Mouse (Mus musculus) heart, adult 18-20 months (tissue): ENCODE results near the gene Psg25. TPM values are rescaled to one million over a fixed set of nuclear protein-coding genes. Genes with fewer than 3 reads are reported as not detected.
"Not testable (repeated sequence)": the region's sequence is repeated elsewhere in the genome, so short reads cannot be mapped to it uniquely, and the experiment has no call there.

Source experiments
- DNase-seq, 2 experiments: peaks; one replicate each; pipeline ENCODE4 v3.0.0; 2021 to 2022; ENCODE audit warnings: mixed read lengths in 1 of 2
- long read RNA-seq, 2 experiments: library from polyadenylated mRNA; stranded (forward); transcript quantifications; one replicate each; pipeline ENCODE4 v2.0.0; 2021
- total RNA-seq, 2 experiments: library from RNA; stranded (reverse); gene quantifications; 2 replicates each; pipeline ENCODE4 v1.2.3; 2021

Gene Psg25
- total RNA-seq = not detected
- long read RNA-seq, experiment 1 = 0 reads
- long read RNA-seq, experiment 2 = 0 reads

DNA sequence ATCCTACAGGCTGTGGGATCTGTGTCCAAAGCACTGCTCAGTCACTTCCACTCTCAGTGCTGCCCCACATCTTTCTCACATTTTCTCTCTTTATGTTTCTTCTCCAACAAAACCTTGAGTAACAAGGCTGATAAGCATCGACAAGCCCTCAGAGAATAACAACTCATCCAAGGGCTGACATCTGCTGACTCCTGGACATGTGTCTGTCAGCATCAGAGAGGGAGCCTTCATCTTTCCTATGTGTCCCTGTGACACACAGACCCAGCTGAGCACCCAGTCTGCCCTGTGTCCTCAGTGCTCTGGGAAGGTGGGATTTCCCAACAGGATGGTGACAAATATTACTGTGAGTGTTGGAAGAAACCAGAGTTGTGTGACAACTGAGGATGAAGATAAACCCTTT is at the start of gene Psg25:
Psg25 (minus strand) TSS at position 101 of the 400 bp plus-strand sequence.
- DNase-seq = no peak

DNA sequence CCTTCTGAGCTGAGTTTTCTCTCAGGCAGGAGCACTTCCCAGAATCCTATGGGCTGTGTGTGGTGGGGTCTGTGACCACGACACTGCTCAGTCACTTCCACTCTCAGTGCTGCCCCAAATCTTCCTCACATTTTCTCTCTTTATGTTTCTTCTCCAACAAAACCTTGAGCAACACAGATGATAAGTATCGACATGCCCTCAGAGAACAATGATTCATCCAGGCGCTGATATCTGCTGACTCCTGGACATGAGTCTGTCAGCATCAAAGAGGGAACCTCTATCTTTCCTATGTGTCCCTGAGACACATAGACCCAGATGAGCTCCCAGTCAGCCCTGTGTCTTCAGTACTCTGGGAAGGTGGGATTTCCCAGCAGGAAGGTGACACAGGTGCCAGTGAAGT is 35.1 kb upstream of the Psg25 start, which contains the start of gene Psg27:
Psg27 (minus strand) TSS at position 101 of the 400 bp plus-strand sequence.
- no peak for DNase-seq

DNA sequence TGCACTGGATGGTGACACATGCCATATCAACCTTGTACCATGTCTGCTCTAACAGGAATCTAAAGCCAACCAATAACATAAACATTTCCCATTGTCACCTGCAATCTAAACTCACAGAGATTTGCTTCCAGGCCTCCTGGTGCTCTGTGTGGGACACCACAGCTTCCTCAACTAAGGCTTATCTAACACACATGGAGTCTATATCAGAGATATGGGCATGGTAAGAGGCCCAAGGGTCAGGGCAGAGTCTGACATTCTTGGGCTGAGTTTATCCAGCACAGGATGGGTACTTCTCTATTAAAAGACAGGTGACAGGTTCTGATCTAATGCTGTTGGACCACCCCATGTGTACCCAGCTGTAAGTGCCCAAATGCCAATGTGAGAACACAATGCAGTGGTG is 27.8 kb upstream of the Psg25 start:
- DNase-seq = no peak

GRCm38 (mm10) chr7:18555751-18556150 is 23.7 kb upstream of the Psg25 start:
- not testable (repeated sequence) for DNase-seq

- DNase-seq = no peak
These were observed 1.4 kb upstream of the Psg25 start for GRCm38 (mm10) chr7:18533420-18533819.

DNA sequence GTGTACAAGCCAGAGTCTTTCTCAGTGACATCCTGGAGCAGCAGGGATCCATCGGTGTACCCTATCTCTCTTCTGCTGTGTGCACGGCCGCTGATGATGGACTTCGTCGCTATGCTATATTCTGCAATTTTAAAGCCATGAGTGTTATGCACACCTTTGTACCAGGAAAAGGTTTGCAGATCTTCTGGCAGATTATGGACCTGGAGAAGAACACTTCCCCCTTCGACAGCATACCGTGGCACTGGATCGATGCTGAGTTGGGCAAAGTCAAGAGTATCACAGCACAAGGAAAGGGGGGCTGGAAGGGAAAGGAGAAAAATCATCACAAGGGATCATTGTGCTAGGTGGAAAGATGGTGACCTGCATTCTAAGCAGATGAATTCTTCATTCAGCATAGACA is 7.4 kb downstream of the Psg25 start:
- DNase-seq = no peak

DNA sequence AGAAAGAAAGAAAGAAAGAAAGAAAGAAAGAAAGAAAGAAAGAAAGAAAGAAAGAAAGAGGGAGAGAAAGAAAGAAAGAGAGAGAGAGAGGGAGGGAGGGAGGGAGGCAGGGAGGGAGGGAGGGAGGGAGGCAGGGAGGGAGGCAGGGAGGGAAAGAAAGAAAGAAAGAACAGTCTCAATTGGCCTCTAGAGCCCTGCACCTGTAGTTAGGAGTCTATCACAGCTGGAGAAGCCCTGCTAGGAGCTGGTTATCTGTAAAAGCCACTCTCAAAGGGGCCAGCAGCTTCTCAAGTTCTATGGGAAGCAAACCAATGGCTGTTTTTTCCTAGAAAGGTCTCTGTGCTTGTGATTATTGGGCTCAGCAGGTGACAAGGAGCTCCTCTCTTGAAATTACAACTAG is 19.2 kb downstream of the Psg25 start:
- not testable (repeated sequence) for DNase-seq

DNA sequence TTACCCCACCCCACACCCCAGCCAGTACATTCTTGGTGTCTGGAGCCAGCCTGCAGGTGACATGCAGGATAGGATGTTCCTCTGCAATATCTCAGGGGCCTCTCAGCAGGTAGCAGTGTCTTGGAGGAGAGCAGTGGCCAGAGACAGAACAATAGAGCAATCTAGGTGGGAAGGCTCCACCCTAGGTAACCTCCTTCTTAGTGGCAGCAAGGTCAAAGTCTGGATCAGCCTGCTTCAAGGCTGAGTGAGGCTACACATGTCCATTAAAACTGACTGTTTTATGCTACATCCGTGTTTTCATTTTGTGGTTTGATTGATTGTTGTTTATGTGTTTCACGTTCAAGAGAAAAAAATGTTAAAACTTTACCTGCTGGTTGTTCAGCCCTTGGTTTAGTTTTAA is 19.7 kb downstream of the Psg25 start:
- not testable (repeated sequence) for DNase-seq

DNA sequence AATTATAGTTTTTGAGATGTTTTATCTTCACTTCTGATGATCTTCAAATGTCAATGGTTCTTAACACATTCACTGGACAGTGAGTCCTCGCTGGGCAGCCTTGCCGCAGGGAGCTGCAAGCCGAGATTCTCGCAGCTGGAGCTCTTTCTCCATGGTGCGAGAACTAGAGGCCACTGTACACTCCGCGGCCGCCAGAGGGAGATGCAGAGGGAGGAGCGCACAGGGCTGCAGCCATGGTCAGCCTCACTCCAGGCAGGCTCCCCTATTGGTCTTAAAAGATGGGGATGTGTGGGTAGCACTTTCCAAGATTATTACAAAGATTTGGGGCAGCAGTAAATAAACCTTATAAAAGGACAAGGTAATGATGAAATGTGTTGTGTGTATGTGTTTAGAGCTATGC is 20.6 kb downstream of the Psg25 start:
- no peak for DNase-seq

DNA sequence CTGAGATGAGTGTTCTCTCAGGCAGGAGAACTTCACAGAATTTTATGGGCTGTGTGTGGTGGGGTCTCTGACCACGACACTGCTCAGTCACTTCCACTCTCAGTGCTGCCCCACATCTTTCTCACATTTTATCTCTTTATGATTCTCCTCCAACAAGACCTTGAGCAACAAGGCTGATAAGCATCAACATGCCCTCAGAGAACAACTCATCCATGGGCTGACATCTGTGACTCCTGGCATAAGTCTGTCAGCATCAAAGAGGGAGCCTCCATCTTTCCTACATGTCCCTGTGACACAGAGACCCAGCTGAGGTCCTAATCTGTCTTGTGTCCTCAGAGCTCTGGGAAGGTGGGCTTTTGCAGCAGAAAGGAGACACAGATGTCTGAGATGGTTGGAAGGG is 48.0 kb downstream of the Psg25 start, which contains the start of gene Psg26:
Psg26 (minus strand) TSS at position 101 of the 400 bp plus-strand sequence.
- DNase-seq = no peak

Other genes starting within 250 kb of the Psg25 start
- not detected for gene Psg18, start 177.3 kb downstream of the Psg25 start, total RNA-seq
- not detected for gene Psg28, start 100.2 kb downstream of the Psg25 start, total RNA-seq
- gene Psg26, start 48.1 kb downstream of the Psg25 start, total RNA-seq = not detected
- gene Psg27, start 35.0 kb upstream of the Psg25 start, total RNA-seq = not detected
- gene Psg23, start 84.2 kb upstream of the Psg25 start, total RNA-seq = not detected
- gene Psg21, start 124.5 kb upstream of the Psg25 start, total RNA-seq = not detected
- gene Psg20, start 153.9 kb upstream of the Psg25 start, total RNA-seq = not detected
- not detected for gene Psg22, start 185.8 kb upstream of the Psg25 start, total RNA-seq